Mouse (Mus musculus) MEL (cell line): Measurements from ENCODE around the gene Zdhhc8. TPM values are rescaled to one million over a fixed set of nuclear protein-coding genes. Genes with fewer than 3 reads are reported as not detected.

ENCODE experiments used
- DNase-seq: peaks from one replicate; pipeline ENCODE4 v3.0.0; 2011; ENCODE audit warnings: low read depth, low spot score
- H3K27ac ChIP-seq: 2 replicates; pipeline ENCODE4 v1.5.1; 2012; ENCODE audit warnings: low read depth, mild to moderate bottlenecking, control low read depth, low read length, moderate library complexity; ENCODE audit not compliant: control insufficient read depth
- H3K27me3 ChIP-seq, 2 experiments: fragments of 150-350 bp in 1 of 2; sonication (generic) in 1 of 2; 2 replicates each; pipeline ENCODE4 v1.6.1; 2012; ENCODE audit warnings: low read length in 2 of 2, mild to moderate bottlenecking in 2 of 2, improper control_type of control experiment in 1 of 2, moderate library complexity in 1 of 2; ENCODE audit not compliant: insufficient read depth in 2 of 2, control insufficient read depth in 1 of 2
- H3K36me3 ChIP-seq, 2 experiments: 2 replicates each; pipeline ENCODE4 v1.6.1; 2012 to 2014; ENCODE audit warnings: low read length in 2 of 2, improper control_type of control experiment in 1 of 2, inconsistent platforms in 1 of 2, mild to moderate bottlenecking in 1 of 2; ENCODE audit not compliant: insufficient read depth in 2 of 2, control insufficient read depth in 1 of 2
- H3K4me1 ChIP-seq, 2 experiments: fragments of 150-350 bp in 1 of 2; sonication (generic) in 1 of 2; 2 replicates each; pipeline ENCODE4 v1.6.1; 2012; ENCODE audit warnings: low read length in 2 of 2, improper control_type of control experiment in 1 of 2, mild to moderate bottlenecking in 1 of 2; ENCODE audit not compliant: insufficient read depth in 2 of 2, control insufficient read depth in 1 of 2
- H3K4me3 ChIP-seq, 2 experiments: fragments of 150-350 bp in 1 of 2; sonication (generic) in 1 of 2; 2 replicates each; pipeline ENCODE4 v1.5.1; 2012; ENCODE audit warnings: low read depth in 2 of 2, low read length in 2 of 2, mild to moderate bottlenecking in 2 of 2, moderate library complexity in 2 of 2, control low read depth in 1 of 2, improper control_type of control experiment in 1 of 2; ENCODE audit not compliant: control insufficient read depth in 1 of 2, insufficient read depth in 1 of 2
- H3K79me2 ChIP-seq: 2 replicates; pipeline ENCODE4 v1.6.1; 2012; ENCODE audit warnings: mild to moderate bottlenecking, low read length, moderate library complexity; ENCODE audit not compliant: control insufficient read depth, poor library complexity, insufficient read depth
- H3K9ac ChIP-seq: 2 replicates; pipeline ENCODE4 v1.6.1; 2012; ENCODE audit warnings: low read depth, mild to moderate bottlenecking, control low read depth, low read length, moderate library complexity; ENCODE audit not compliant: control insufficient read depth, poor library complexity, severe bottlenecking
- H3K9me3 ChIP-seq: fragments of 150-350 bp; sonication (generic); replicated peaks from 2 replicates; pipeline ENCODE4 v1.6.1; 2012; ENCODE audit warnings: mild to moderate bottlenecking, low read length, improper control_type of control experiment, moderate library complexity; ENCODE audit not compliant: insufficient read depth
- CTCF ChIP-seq, 3 experiments: IDR thresholded peaks in 2 of 3; conservative IDR thresholded peaks in 1 of 3; 2 replicates each; pipeline ENCODE4 v1.5.1; 2011 to 2012; ENCODE audit warnings: low read length in 3 of 3, low read depth in 2 of 3, mild to moderate bottlenecking in 2 of 3, improper control_type of control experiment in 1 of 3, inconsistent platforms in 1 of 3, mixed read lengths in 1 of 3, moderate library complexity in 1 of 3; ENCODE audit not compliant: control insufficient read depth in 1 of 3, insufficient read depth in 1 of 3, poor library complexity in 1 of 3, severe bottlenecking in 1 of 3
- ELF1 ChIP-seq: IDR thresholded peaks from 2 replicates; pipeline ENCODE4 v1.6.1; 2014; ENCODE audit warnings: low read depth, mild to moderate bottlenecking, inconsistent platforms, low read length, improper control_type of control experiment, moderate library complexity
- ETS1 ChIP-seq: IDR thresholded peaks from 2 replicates; pipeline ENCODE4 v1.6.1; 2012; ENCODE audit warnings: low read depth, mild to moderate bottlenecking, inconsistent platforms, low read length, improper control_type of control experiment, moderate library complexity
- GABPA ChIP-seq: IDR thresholded peaks from 2 replicates; pipeline ENCODE4 v1.6.1; 2012; ENCODE audit warnings: low read depth, mild to moderate bottlenecking, inconsistent platforms, low read length, improper control_type of control experiment, moderate library complexity
- GATA1 ChIP-seq: IDR thresholded peaks from 2 replicates; pipeline ENCODE4 v1.6.1; 2011; ENCODE audit warnings: low read depth, low read length, improper control_type of control experiment
- HCFC1 ChIP-seq: IDR thresholded peaks from 2 replicates; pipeline ENCODE4 v1.6.1; 2012; ENCODE audit warnings: low read depth, mild to moderate bottlenecking, inconsistent platforms, low read length, improper control_type of control experiment, moderate library complexity
- JUND ChIP-seq: IDR thresholded peaks from 2 replicates; pipeline ENCODE4 v1.6.1; 2011; ENCODE audit warnings: low read depth, mild to moderate bottlenecking, improper control_type of control experiment, low read length
- KAT2A ChIP-seq: conservative IDR thresholded peaks from 2 replicates; pipeline ENCODE4 v1.6.1; 2012; ENCODE audit warnings: low read depth, low read length, improper control_type of control experiment, inconsistent platforms
- MAFK ChIP-seq: IDR thresholded peaks from 2 replicates; pipeline ENCODE4 v1.6.1; 2011; ENCODE audit warnings: low read depth, mild to moderate bottlenecking, low read length, improper control_type of control experiment, borderline replicate concordance
- MXI1 ChIP-seq: IDR thresholded peaks from 2 replicates; pipeline ENCODE4 v1.6.1; 2011; ENCODE audit warnings: mild to moderate bottlenecking, low read depth, low read length, improper control_type of control experiment
- MYB ChIP-seq: IDR thresholded peaks from 2 replicates; pipeline ENCODE4 v1.6.1; 2011; ENCODE audit warnings: mild to moderate bottlenecking, low read depth, low read length, improper control_type of control experiment
- NELFE ChIP-seq: IDR thresholded peaks from 2 replicates; pipeline ENCODE4 v1.6.1; 2011; ENCODE audit warnings: low read depth, low read length, improper control_type of control experiment
- POLR2AphosphoS5 ChIP-seq: IDR thresholded peaks from 2 replicates; pipeline ENCODE4 v1.6.1; 2012; ENCODE audit warnings: low read depth, borderline replicate concordance, mild to moderate bottlenecking, inconsistent platforms, low read length, moderate library complexity, mixed read lengths
- SMC3 ChIP-seq: IDR thresholded peaks from 2 replicates; pipeline ENCODE4 v1.6.1; 2011; ENCODE audit warnings: low read depth, low read length, improper control_type of control experiment
- TBP ChIP-seq: IDR thresholded peaks from 2 replicates; pipeline ENCODE4 v1.8.0; 2011; ENCODE audit warnings: low read depth, low read length, improper control_type of control experiment
- USF1 ChIP-seq: IDR thresholded peaks from 2 replicates; pipeline ENCODE4 v1.6.1; 2014; ENCODE audit warnings: low read depth, mild to moderate bottlenecking, inconsistent platforms, low read length, improper control_type of control experiment, moderate library complexity
- ZKSCAN1 ChIP-seq: IDR thresholded peaks from 2 replicates; pipeline ENCODE4 v1.6.1; 2012; ENCODE audit warnings: low read depth, mild to moderate bottlenecking, inconsistent platforms, low read length, improper control_type of control experiment, moderate library complexity
- ZNF384 ChIP-seq: IDR thresholded peaks from 2 replicates; pipeline ENCODE4 v1.6.1; 2012; ENCODE audit warnings: low read depth, mild to moderate bottlenecking, inconsistent platforms, low read length, improper control_type of control experiment
- polyA plus RNA-seq, 2 experiments: library from polyadenylated mRNA; stranded (reverse) in 1 of 2; unstranded in 1 of 2; fragments of >175 nt in 1 of 2; fragments of >200 nt in 1 of 2; gene quantifications; 2 replicates each; pipeline versions ENCODE4 v1.2.1 to v1.2.4; 2012; ENCODE audit warnings: low replicate concordance in 2 of 2, low read depth in 1 of 2; ENCODE audit not compliant: insufficient read length in 2 of 2, insufficient read depth in 1 of 2, missing spikeins in 1 of 2
- total RNA-seq: library from RNA; depleted of rRNA; stranded (reverse); fragments of 300-350 nt; gene quantifications from 2 replicates; pipeline ENCODE4 v1.2.3, GENCODE M21; 2012

Gene Zdhhc8
- total and polyA plus RNA-seq, 3 experiments, result 9.6 to 33.2 TPM; not detected in 1

- Histone ChIP-seq H3K79me2 (peaks cover 25% of the 10 kb centered on the region), H3K9ac (no peak overlapping the region), H3K4me1 (peaks cover 0 to 19% of the 10 kb centered on the region in 2 experiments; a peak in 3 of 4 replicates), H3K27ac (no peak overlapping the region), H3K27me3 (no peaks in the 10 kb centered on the region), H3K9me3 (no peaks in the 10 kb centered on the region), H3K36me3 (peaks cover 0 to 1% of the 10 kb centered on the region in 2 experiments; a peak in 1 of 4 replicates), H3K4me3 (no peak overlapping the region)
- TF ChIP-seq CTCF (IDR thresholded peaks at IDR 0.05 in 2 of 3, conservative IDR thresholded peaks at IDR 0.05 in 1 of 3; ENCODE audit: control insufficient read depth in 1 of 3, insufficient read depth in 1 of 3, low read depth in 2 of 3, low read length in 3 of 3, poor library complexity in 1 of 3, severe bottlenecking in 1 of 3) (no peak), ZNF384 (no peak), POLR2AphosphoS5 (no peak), ZKSCAN1 (no peak), JUND (no peak), GABPA (no peak), NELFE (no peak), MYB (no peak), SMC3 (no peak), ELF1 (no peak), MAFK (no peak), ETS1 (no peak), HCFC1 (no peak), TBP (no peak), USF1 (no peak), KAT2A (no peak)
- DNase-seq, result no peak
These were observed 3.5 kb downstream of the Zdhhc8 start for GRCm38 (mm10) chr16:18231451-18231850.

- DNase-seq, result no peak
- peaks cover 0 to 15% of the 10 kb centered on the region in 2 experiments; a peak in 3 of 4 replicates for H3K4me1 ChIP-seq
- H3K27ac ChIP-seq, result no peak overlapping the region
- H3K9ac ChIP-seq, result no peak overlapping the region
- TF ChIP-seq MXI1, result no peak
- no peak for TF ChIP-seq GATA1
- H3K4me3 ChIP-seq, result no peak overlapping the region
- H3K79me2 ChIP-seq, result peaks cover 25% of the 10 kb centered on the region
- H3K27me3 ChIP-seq, result no peaks in the 10 kb centered on the region
- H3K36me3 ChIP-seq, result no peaks in the 10 kb centered on the region
- no peaks in the 10 kb centered on the region for H3K9me3 ChIP-seq
These were observed 3.9 kb downstream of the Zdhhc8 start for GRCm38 (mm10) chr16:18231047-18231446.
